Mouse (Mus musculus) bone marrow macrophage, adult 2 months (primary cell): ENCODE measurements at regions not wholly inside any gene's neighbourhood (a gene's known extent, or its start where the extent isn't known, plus 50 kb on each side); places are given as distances from the start of the nearest gene placed in this dataset.

Experiments
- H3K27ac ChIP-seq: 2 replicates; pipeline ENCODE4 v1.5.1; 2012; ENCODE audit warnings: low read depth, low read length; ENCODE audit not compliant: insufficient read depth
- H3K4me1 ChIP-seq: 2 replicates; pipeline ENCODE4 v1.6.1; 2012; ENCODE audit warnings: low read length; ENCODE audit not compliant: control insufficient read depth, insufficient read depth
- H3K4me3 ChIP-seq: 2 replicates; pipeline ENCODE4 v1.5.1; 2012; ENCODE audit warnings: mild to moderate bottlenecking, low read length, moderate library complexity; ENCODE audit not compliant: insufficient read depth
- CTCF ChIP-seq: IDR thresholded peaks from 2 replicates; pipeline ENCODE4 v1.5.1; 2012; ENCODE audit warnings: low read depth, mild to moderate bottlenecking, low read length, moderate library complexity
- POLR2A ChIP-seq: IDR thresholded peaks from 2 replicates; pipeline ENCODE4 v1.6.1; 2012; ENCODE audit warnings: mild to moderate bottlenecking, low read depth, low read length, borderline replicate concordance

DNA sequence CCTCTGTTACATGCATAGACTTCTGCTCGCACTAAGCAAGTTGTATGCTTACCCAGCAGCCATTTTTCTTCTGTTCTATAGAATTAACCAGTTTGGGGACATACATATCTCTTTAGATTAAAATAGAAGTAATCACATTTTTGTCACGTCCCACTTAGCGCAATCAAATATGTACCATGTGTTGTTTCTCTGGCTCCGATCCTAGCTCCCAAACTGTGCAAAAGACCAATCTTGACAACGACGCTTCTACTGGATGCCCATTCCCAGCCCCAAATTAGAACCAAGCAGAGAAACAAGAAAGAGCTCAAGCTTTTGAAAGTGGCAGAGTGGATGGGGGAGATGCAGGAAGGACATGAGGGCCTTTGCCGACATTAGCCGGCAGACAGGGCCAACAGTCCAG, 63.5 kb upstream of the Ift57 start:
- TF ChIP-seq CTCF = no peak
- no peak for TF ChIP-seq POLR2A
- no peak overlapping the region for H3K27ac ChIP-seq
- no peak overlapping the region for H3K4me3 ChIP-seq
- no peaks in the 10 kb centered on the region for H3K4me1 ChIP-seq

DNA sequence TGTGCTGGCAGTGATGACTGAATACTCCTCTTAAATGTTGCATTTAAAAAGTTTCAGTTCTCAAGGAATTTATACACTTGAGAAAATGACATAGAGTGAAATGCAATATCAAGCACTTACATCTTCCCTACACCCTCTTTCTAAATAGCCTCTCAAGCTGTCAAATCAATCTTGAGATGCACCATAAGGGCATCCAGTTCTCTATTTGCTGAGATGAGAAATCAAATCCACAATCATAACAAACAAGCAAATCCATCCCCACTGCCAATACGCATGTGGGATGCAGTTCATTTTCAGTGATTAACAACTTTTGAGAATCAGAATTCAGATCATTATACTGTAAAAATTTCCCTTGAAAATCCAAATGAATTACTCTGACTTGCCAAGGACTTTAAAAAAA, 62.6 kb upstream of the Ift57 start:
- no peaks in the 10 kb centered on the region for H3K4me1 ChIP-seq
- H3K4me3 ChIP-seq = no peak overlapping the region
- H3K27ac ChIP-seq = no peak overlapping the region
- TF ChIP-seq CTCF (no peak), POLR2A (no peak)

DNA sequence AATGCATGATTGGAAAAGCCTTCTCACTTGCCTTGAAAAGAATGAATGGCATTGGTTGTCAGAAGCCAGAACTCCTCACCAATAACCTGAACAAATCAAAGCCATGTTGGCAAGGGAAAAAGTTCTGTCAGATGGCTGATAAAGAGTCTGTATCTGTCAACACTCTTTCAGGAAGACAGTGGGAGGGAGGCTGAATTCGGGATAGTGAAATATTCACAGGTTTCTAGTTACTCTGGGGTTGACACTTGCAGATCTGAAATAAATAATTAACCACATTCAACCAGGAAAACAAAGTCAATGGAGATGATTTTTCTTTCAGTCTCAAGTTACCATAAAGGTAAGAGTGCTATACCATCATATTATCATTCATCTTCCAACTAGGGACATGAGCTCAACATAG, 56.3 kb upstream of the Ift57 start:
- Histone ChIP-seq H3K4me3 (no peak overlapping the region), H3K4me1 (no peaks in the 10 kb centered on the region), H3K27ac (no peak overlapping the region)
- TF ChIP-seq CTCF (no peak), POLR2A (no peak)

DNA sequence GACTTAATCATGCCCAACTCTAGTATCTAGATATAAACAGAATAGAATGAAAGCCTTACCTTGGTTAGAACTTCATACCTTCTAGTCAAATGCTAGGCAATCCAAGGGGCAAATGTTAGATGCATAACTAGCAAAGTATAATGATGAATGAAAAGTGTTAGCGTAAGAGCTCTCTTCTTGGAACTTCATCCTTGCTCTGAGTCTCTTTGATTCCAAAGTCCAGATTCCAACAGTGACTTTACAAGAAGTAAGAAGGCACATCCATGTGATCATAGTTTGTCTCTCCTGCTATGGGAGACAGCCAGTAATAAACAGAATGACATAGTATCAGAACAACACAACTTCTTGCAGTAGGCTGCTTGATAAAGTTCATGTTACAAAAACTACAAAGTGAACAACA, 54.6 kb upstream of the Ift57 start:
- no peaks in the 10 kb centered on the region for H3K4me1 ChIP-seq
- no peak for TF ChIP-seq CTCF
- no peak for TF ChIP-seq POLR2A
- H3K27ac ChIP-seq = no peak overlapping the region
- H3K4me3 ChIP-seq = no peak overlapping the region

DNA sequence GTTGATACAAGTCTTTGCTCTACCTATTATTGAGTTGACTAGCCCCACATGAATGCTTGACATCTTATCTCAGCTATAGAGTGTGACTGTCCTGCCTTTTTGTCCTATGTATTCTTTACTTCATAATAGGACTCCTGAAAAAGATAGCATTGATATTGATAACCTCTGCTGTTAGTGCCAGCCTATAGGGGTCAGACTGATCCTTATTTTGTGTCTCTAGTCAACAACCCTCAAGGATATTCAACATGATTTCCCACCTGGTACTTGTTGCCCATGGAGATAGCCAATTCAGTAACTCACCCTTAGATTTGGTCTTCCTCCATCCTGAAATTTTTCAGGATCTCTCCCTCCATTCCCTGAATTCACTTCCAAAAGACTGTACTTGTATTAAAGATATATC, 52.6 kb upstream of the Ift57 start:
- no peak for TF ChIP-seq CTCF
- no peak for TF ChIP-seq POLR2A
- Histone ChIP-seq H3K4me3 (no peak overlapping the region), H3K4me1 (no peaks in the 10 kb centered on the region), H3K27ac (no peak overlapping the region)
